Mouse (Mus musculus): Measurements from ENCODE around the gene Spn.

DNA sequence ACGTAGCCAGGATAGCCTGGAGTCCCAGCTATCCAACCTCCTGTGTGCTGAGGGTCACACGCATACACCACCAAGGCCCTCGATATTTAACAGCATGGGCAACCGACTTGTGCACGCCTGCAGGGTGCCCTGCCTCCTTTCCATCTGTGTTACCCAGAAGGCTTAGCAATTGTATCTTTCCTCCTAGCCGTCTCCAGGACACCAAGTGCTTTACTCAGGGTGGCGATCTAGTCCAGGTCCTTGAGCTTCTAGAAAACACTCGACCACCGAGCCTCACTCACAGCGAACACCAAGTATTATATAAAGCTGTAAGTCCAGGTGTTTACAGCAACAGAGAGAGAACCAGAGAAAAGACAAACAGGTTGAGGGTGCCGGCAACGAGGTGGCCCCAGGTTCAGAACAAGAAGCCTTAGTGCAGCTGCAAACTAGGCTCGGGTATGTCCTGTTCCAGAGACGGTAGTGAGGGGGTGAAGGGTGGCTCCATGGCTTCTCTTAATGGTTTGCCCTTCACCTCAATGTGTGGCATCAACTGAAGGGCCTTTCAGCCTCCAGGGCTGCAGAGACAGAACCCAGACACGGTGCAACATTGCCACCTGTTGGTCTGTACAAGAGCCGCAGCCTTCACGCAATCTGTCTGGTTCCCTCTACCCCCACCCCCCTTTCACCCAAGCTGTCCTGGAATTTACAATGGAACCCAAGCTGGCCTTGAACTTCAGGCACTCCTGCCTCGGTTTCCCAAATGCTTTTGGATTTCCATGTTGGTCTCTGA lies 27.2 kb downstream of the Spn start:
- TF ChIP-seq CTCF (IDR thresholded peaks at IDR 0.05; ENCODE audit: borderline replicate concordance, insufficient read depth, low read length): peak; percentile 95
- TF ChIP-seq POLR2A (IDR thresholded peaks at IDR 0.05; ENCODE audit: low read depth, low read length): no peak

All from embryonic fibroblast, embryonic 13.5 days (primary cell).